Mouse (Mus musculus) neural tube, embryonic 14.5 days (tissue): Measurements from ENCODE around the gene A930009A15Rik. TPM values are rescaled to one million over a fixed set of nuclear protein-coding genes. Genes with fewer than 3 reads are reported as not detected.
A peak's percentile ranks its signal among the peaks of the same experiment; 100 is the strongest.

Experiments used
- ATAC-seq: fragments of 200-750 bp; cut with Nextera tagmentation; 2 replicates; pipeline ENCODE4 v1.8.0; 2017; ENCODE audit warnings: low read depth, mild to moderate bottlenecking, moderate TSS enrichment, moderate library complexity
- H3K27ac ChIP-seq: fragments of 300-500 bp; sonication (generic); 2 replicates; pipeline ENCODE4 v1.5.1; 2014; ENCODE audit warnings: low read depth, mild to moderate bottlenecking, control low read depth, low read length, moderate library complexity, mixed read lengths
- H3K27me3 ChIP-seq: fragments of 300-500 bp; sonication (generic); 2 replicates; pipeline ENCODE4 v1.6.1; 2014; ENCODE audit warnings: low read length; ENCODE audit not compliant: control insufficient read depth, insufficient read depth
- H3K36me3 ChIP-seq: fragments of 300-500 bp; sonication (generic); 2 replicates; pipeline ENCODE4 v1.6.1; 2014; ENCODE audit warnings: low read length, mixed read lengths; ENCODE audit not compliant: control insufficient read depth, insufficient read depth
- H3K4me1 ChIP-seq: fragments of 300-500 bp; sonication (generic); 2 replicates; pipeline ENCODE4 v1.6.1; 2014; ENCODE audit warnings: low read length; ENCODE audit not compliant: control insufficient read depth, insufficient read depth
- H3K4me2 ChIP-seq: fragments of 300-500 bp; sonication (generic); 2 replicates; pipeline ENCODE4 v1.6.1; 2014; ENCODE audit warnings: mild to moderate bottlenecking, low read depth, low read length, control low read depth
- H3K4me3 ChIP-seq: fragments of 300-500 bp; sonication (generic); 2 replicates; pipeline ENCODE4 v1.5.1; 2014; ENCODE audit warnings: low read depth, low read length, control low read depth, mixed read lengths
- H3K9ac ChIP-seq: fragments of 300-500 bp; sonication (generic); replicated peaks from 2 replicates; pipeline ENCODE4 v1.6.1; 2014; ENCODE audit warnings: low read depth, mild to moderate bottlenecking, control low read depth, low read length, mixed read lengths
- H3K9me3 ChIP-seq: fragments of 300-500 bp; sonication (generic); 2 replicates; pipeline ENCODE4 v1.6.1; 2016; ENCODE audit warnings: low read length; ENCODE audit not compliant: control insufficient read depth
- WGBS: fragments of 180-500 bp; shearing (Covaris S2); extraction: QIAGEN DNeasy Blood & Tissue Kit; methylation state at CpG from one replicate; pipeline ENCODE4 v1.1.7; 2014; 5-methylcytosine and 5-hydroxymethylcytosine counted together
- polyA plus RNA-seq: library from polyadenylated mRNA; unstranded; fragments of >200 nt; fragmentation: Nextera tagmentation; extraction: Ambion mirVana; gene quantifications from 2 replicates; pipeline ENCODE4 v1.2.1, GENCODE M21; 2014

A930009A15Rik gene
- 0.35 and 0.36 TPM in 2 replicates for polyA plus RNA-seq

DNA sequence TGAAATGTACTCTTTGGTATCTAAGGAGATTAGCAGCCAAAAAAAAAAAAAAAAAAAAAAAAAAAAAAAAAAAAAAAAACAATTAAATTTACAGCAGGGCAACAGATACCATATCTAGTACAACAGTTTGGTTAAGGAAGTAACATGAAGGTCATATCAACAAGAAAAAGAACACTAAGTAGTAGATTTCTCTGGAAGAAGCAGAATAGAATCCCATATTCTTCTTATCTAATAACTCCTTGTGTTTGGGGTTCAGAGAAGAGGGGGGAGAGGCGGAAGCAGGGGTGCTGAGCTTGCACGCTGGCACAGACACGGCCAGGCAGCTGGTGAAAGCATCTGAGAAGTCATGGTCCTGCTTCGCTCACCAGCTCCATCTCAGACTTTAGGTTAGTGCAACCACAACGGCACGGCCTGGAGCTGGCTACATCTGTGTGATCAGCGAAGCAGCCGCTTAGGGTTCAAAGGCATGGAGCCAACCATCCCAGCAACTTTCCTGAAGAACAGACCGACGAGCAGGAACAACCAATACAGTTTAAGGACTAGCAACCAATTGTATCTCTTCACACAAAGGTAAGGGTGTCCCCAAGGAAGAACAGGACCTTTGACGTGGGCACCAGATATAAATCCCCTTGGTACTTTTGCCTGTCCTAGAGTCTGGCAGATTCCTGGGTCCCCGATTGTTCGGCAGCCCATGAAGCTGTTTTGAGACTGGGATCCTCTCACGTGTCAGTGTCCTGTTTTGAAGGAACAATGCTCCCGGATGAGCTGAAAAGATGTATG lies at the start of gene A930009A15Rik:
A930009A15Rik (plus strand) TSS at position 275 of the 780 bp plus-strand sequence.
- peak within 1 kb of the TSS; percentile 52; the same call in 1 of the 2 replicates for H3K27ac ChIP-seq
- peak; percentile 61 for ATAC-seq

DNA sequence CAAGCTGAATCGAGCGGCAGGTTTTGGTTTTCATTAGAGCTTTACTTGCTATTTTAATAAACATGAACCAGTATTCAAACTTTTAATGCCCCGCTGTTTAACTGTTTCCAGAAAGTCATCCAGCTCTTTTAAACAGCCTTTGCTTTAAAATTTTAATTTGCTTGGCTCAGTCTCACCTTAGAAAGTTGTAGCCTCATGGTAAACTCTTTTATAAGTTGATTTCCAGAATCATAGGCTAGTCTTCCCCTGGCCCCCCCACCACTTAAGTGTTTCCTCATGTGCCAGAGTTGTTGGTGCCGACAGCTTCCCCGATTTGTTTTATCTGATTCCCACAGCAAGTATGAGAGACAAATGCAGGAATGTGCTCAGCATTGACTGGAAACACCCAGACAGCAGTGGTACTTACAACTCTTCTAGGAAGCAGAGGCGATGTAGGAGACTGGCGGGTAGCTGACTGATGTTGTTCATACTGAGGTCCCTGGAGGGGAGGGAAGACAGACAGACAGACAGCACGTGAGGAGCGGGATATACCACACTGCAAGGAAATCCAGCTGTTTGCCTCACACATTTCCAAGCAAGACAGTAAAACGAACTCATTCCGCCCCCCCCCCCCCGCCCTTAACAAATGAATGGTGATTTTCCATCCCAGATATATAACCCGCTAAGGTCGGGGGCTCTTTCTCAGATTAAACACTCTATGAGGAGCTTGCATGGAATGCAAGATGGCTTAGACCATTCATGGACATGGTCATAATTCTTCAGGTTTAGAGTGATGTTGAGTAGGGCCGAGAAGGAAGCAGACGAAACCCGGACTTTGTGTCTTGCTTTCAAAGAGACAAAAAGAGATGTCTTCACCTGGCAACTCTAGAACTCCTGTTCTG lies 49.3 kb upstream of the A930009A15Rik start:
- no peak for ATAC-seq
- WGBS = 34% methylated on average over 17 of the region's 17 CpGs
- H3K36me3 ChIP-seq = no peaks in the 10 kb centered on the region

More for the DNA sequence above, at the start of gene A930009A15Rik:
- Histone ChIP-seq H3K4me1 (no peaks in the 10 kb centered on the region), H3K9ac (no peak within 1 kb of the TSS), H3K4me2 (peak within 1 kb of the TSS; percentile 11; the same call in 1 of the 2 replicates), H3K36me3 (no peaks in the 10 kb centered on the region), H3K27me3 (no peaks in the 10 kb centered on the region), H3K9me3 (no peaks in the 10 kb centered on the region), H3K4me3 (no peak within 1 kb of the TSS)
- WGBS = 42% methylated on average over 15 of the region's 15 CpGs

GRCm38 (mm10) chr10:115521081-115521451 lies 48.7 kb upstream of the A930009A15Rik start:
- WGBS = 13% methylated on average over 4 of the region's 4 CpGs
- no peak for ATAC-seq
- no peak overlapping the region for H3K9ac ChIP-seq
- H3K4me2 ChIP-seq = no peak overlapping the region
- H3K36me3 ChIP-seq = no peaks in the 10 kb centered on the region
- no peak overlapping the region for H3K27ac ChIP-seq
- no peaks in the 10 kb centered on the region for H3K27me3 ChIP-seq
- H3K9me3 ChIP-seq = no peaks in the 10 kb centered on the region
- no peaks in the 10 kb centered on the region for H3K4me1 ChIP-seq
- H3K4me3 ChIP-seq = no peak overlapping the region

More for the DNA sequence above, 49.3 kb upstream of the A930009A15Rik start:
- Histone ChIP-seq H3K4me3 (no peak overlapping the region), H3K27me3 (no peaks in the 10 kb centered on the region), H3K9ac (no peak overlapping the region), H3K4me1 (no peaks in the 10 kb centered on the region), H3K9me3 (no peaks in the 10 kb centered on the region), H3K27ac (no peak overlapping the region), H3K4me2 (no peak overlapping the region)

DNA sequence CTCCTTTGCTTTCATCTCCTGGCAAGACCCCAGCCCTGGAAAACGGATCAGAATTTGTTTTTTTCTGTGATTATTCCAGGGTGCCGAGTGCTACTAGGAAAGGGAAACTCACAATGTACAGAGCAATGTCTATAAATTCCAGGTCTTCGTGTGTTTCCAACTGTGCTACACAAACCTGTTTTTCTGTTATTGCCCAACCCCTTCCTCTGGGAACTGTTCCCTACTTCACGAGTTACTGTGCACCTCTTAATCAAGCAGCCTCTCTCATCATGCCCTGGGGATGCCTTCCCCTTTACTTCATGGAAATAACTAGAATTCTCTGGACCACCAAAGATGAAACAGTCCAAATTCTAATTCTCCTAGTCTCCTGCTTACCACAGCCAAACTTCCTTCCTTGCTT lies 40.9 kb upstream of the A930009A15Rik start:
- whole genome bisulfite sequencing = 63% methylated on average over 4 of the region's 4 CpGs
- ATAC-seq = no peak
- no peaks in the 10 kb centered on the region for H3K36me3 ChIP-seq
- H3K9me3 ChIP-seq = no peaks in the 10 kb centered on the region
- no peaks in the 10 kb centered on the region for H3K4me1 ChIP-seq
- H3K9ac ChIP-seq = no peak overlapping the region
- H3K4me2 ChIP-seq = no peak overlapping the region
- H3K27ac ChIP-seq = no peak overlapping the region
- H3K4me3 ChIP-seq = no peak overlapping the region
- no peaks in the 10 kb centered on the region for H3K27me3 ChIP-seq

DNA sequence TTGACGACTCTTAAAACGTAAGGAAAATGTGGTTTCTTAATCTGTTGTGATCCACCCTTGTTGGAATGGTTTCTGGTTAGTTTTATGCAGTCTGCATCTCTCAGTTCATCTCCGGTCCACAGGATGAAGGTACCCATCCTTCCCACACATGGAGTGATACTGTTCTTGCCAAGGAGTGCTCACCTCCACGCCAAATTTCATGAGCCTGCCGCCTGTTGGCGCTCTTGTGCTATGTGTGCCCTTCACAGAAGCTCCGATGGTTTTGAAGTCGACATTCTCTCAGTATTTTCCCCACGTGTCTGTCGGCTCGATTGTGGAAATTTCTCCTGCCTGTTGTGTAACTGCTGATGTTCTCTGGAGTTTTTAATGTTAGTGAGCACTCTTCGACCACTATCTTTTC lies 40.0 kb upstream of the A930009A15Rik start:
- H3K9ac ChIP-seq = no peak overlapping the region
- no peak overlapping the region for H3K4me2 ChIP-seq
- H3K9me3 ChIP-seq = no peaks in the 10 kb centered on the region
- no peak for ATAC-seq
- whole genome bisulfite sequencing = 88% methylated on average over 12 of the region's 12 CpGs
- H3K36me3 ChIP-seq = no peaks in the 10 kb centered on the region
- no peak overlapping the region for H3K4me3 ChIP-seq
- H3K27me3 ChIP-seq = no peaks in the 10 kb centered on the region
- H3K4me1 ChIP-seq = no peaks in the 10 kb centered on the region
- no peak overlapping the region for H3K27ac ChIP-seq

DNA sequence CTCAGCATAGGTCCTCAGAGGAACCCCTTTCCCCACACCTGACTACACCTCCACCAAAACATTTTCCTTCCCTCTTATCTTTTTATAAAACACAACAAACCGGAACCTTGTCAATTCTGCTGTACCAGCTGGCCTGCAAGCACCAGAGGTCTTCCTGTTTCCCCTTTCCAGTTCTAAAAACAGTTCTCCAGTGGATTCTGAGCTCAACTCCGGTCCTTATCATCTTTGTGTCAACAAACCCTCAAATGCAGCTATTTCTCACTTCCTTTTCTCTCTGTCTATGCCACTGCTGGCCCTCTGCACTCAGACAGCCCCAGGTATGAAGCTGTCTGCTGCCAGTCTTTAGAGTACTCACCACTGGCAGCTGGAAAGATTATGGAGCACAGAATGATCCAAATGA lies 39.0 kb upstream of the A930009A15Rik start:
- WGBS = 81% methylated on average over 2 of the region's 2 CpGs
- no peak overlapping the region for H3K4me3 ChIP-seq
- H3K9me3 ChIP-seq = no peaks in the 10 kb centered on the region
- no peak for ATAC-seq
- H3K4me2 ChIP-seq = no peak overlapping the region
- H3K36me3 ChIP-seq = no peaks in the 10 kb centered on the region
- no peaks in the 10 kb centered on the region for H3K27me3 ChIP-seq
- no peak overlapping the region for H3K9ac ChIP-seq
- no peaks in the 10 kb centered on the region for H3K4me1 ChIP-seq
- H3K27ac ChIP-seq = no peak overlapping the region

- WGBS = 79% methylated on average over 6 of the region's 6 CpGs
- Histone ChIP-seq H3K4me1 (no peaks in the 10 kb centered on the region), H3K9me3 (no peaks in the 10 kb centered on the region), H3K4me3 (no peak overlapping the region), H3K4me2 (no peak overlapping the region), H3K9ac (no peak overlapping the region), H3K27me3 (no peaks in the 10 kb centered on the region), H3K27ac (no peak overlapping the region), H3K36me3 (no peaks in the 10 kb centered on the region)
- ATAC-seq = no peak
Observed at GRCm38 (mm10) chr10:115542917-115543316, 26.9 kb upstream of the A930009A15Rik start.

GRCm38 (mm10) chr10:115550253-115550652 lies 19.5 kb upstream of the A930009A15Rik start:
- Histone ChIP-seq H3K27ac (no peak overlapping the region), H3K4me1 (no peaks in the 10 kb centered on the region), H3K36me3 (no peaks in the 10 kb centered on the region), H3K9me3 (no peaks in the 10 kb centered on the region), H3K27me3 (no peaks in the 10 kb centered on the region), H3K4me2 (no peak overlapping the region), H3K4me3 (no peak overlapping the region), H3K9ac (no peak overlapping the region)
- WGBS = 56% methylated on average over 7 of the region's 7 CpGs
- no peak for ATAC-seq

- Histone ChIP-seq H3K9ac (no peak overlapping the region), H3K27me3 (no peaks in the 10 kb centered on the region), H3K4me1 (no peaks in the 10 kb centered on the region), H3K4me3 (no peak overlapping the region), H3K27ac (no peak overlapping the region), H3K36me3 (no peaks in the 10 kb centered on the region), H3K9me3 (no peaks in the 10 kb centered on the region), H3K4me2 (no peak overlapping the region)
- WGBS = 88% methylated on average over 3 of the region's 3 CpGs
- ATAC-seq = no peak
Observed at GRCm38 (mm10) chr10:115551069-115551468, 18.7 kb upstream of the A930009A15Rik start.
